Mouse (Mus musculus): ENCODE measurements at regions not wholly inside any gene's neighbourhood (a gene's known extent, or its start where the extent isn't known, plus 50 kb on each side); places are given as distances from the start of the nearest gene placed in this dataset.

DNA sequence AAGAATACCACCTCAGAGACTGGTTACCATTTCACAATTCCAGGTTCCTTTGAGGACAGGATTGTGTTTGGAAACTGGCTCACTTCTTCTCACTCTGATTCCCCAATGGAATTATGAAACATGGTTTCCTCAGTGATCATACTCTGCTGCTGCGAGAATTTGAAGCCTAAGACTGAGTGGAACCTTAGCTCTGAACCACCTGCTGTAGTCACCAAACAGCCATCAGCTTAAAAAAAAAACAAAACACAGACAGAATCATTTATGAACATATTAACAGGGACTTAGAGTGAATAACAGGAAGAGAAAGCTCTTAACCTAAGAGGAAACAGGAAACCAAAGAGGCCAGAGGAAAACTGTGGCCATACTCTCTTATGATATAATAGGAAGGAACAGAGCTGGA, 239.5 kb upstream of the Zfp386 start:
- Histone ChIP-seq H3K27me3 (replicated peaks) (no peaks in the 10 kb centered on the region), H3K4me1 (peaks cover 26% of the 10 kb centered on the region), H3K9me3 (no peaks in the 10 kb centered on the region), H3K36me3 (replicated peaks; ENCODE audit: low read length) (no peaks in the 10 kb centered on the region), H3K4me3 (replicated peaks) (no peak overlapping the region)
- no peak for TF ChIP-seq GATA1 (IDR thresholded peaks at IDR 0.05; ENCODE audit: borderline replicate concordance, low read length)
- TF ChIP-seq FLI1 (IDR thresholded peaks at IDR 0.05; ENCODE audit: low read length), result no peak
